Mouse (Mus musculus): ENCODE measurements around the gene Gm49322.

The Gm49322 gene

GRCm38 (mm10) chr10:80656130-80656862 lies 50.5 kb downstream of the Gm49322 start:
- peak; percentile 96 to 97 for DNase-seq

GRCm38 (mm10) chr10:80656863-80657623 lies 51.2 kb downstream of the Gm49322 start, which contains the start of gene Btbd2:
Gene Btbd2, minus strand, starts transcription at chr10:80657071.
- no peak for DNase-seq

GRCm38 (mm10) chr10:80658194-80658840 lies 52.5 kb downstream of the Gm49322 start:
- DNase-seq, result no peak

GRCm38 (mm10) chr10:80658841-80659202 lies 53.0 kb downstream of the Gm49322 start:
- DNase-seq, result no peak

- DNase-seq, result peak in 1 of 2 experiments; percentile 82
Measured at GRCm38 (mm10) chr10:80659213-80659612, 53.4 kb downstream of the Gm49322 start.

GRCm38 (mm10) chr10:80661149-80661548 lies 55.3 kb downstream of the Gm49322 start:
- DNase-seq, result peak in 1 of 2 experiments; percentile 79

- no peak for DNase-seq
Measured at GRCm38 (mm10) chr10:80663485-80664196, 57.8 kb downstream of the Gm49322 start.

- DNase-seq, result peak; percentile 89 to 96
Measured at GRCm38 (mm10) chr10:80664197-80665015, 58.6 kb downstream of the Gm49322 start.

- peak; percentile 77 to 85 for DNase-seq
Measured at GRCm38 (mm10) chr10:80665016-80665380, 59.2 kb downstream of the Gm49322 start.

All from lung, postnatal 4 days (tissue).